Mouse (Mus musculus): ENCODE data around the gene Atxn7l3.

Gene Atxn7l3

DNA sequence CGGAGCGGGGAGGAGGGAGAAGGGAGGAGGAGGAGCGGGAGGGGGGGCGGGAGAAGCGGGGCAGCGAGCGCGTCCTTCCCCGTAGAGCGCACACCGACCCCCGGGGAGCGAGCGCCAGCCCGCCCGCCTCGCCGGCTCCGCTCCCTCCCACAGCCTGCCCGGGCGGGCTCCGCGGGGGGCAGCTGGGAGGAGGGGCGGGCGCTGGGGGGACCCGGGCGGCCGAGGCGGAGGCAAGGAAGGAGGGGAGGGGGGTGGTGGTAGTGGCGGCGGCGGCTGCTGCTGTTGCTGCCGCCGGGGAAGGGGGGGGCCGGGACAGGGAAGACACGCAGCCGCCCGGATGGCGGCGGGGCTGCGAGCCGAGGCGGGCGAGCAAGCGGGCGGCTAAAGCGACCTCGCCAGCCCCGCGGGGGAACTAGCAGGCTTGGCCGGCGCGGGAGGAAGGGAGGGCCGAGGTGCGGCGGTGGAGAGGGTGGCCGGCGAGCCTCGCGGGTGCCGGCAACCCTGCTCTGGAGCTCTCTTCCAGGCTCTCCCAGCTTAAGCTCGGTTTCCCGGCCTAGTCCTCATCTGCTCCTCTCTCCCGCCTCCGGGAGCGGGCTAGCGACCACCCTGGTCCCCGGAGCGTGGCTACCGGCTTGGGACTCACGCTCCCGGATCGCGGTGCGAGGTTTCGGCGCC is 21.6 kb upstream of the Atxn7l3 start:
- DNase-seq, result peak; percentile 85

DNA sequence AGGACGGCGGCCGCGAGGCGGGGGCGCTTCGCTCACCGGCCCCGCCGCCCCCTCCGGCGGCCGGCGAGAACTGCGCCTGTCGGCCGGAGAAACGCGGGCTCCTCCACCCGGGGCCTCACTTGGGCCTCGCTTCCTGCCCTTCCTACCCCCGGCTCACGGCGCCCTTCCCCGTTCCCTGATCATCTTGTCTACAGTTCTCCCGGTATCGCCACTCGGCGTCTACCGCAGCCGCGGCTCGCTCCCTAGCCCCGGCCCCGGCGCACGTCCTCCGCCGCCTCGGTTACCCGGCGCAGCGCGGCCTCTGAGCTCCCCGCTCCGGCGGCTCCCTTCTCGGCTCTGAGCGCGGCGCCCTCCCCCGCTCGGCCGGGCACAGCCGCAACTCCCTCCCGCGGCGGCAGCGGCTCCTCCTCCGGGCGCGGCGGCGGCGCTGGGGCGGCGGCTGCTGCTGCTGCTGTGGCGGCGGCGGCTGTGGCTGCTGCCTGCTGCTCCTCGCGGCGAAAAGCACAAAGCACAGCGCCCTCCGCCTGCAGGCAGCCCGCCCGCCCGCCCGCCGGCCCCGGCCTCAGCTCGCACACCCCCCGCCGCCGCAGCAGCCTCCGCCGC is 21.0 kb upstream of the Atxn7l3 start:
- no peak for DNase-seq

- peak; percentile 93 for DNase-seq
These were observed 20.3 kb upstream of the Atxn7l3 start for GRCm38 (mm10) chr11:102316572-102317297.

- peak; percentile 33 for DNase-seq
These were observed 19.5 kb upstream of the Atxn7l3 start for GRCm38 (mm10) chr11:102315690-102316571.

GRCm38 (mm10) chr11:102314321-102314720 is 17.9 kb upstream of the Atxn7l3 start:
- DNase-seq, result no peak

DNA sequence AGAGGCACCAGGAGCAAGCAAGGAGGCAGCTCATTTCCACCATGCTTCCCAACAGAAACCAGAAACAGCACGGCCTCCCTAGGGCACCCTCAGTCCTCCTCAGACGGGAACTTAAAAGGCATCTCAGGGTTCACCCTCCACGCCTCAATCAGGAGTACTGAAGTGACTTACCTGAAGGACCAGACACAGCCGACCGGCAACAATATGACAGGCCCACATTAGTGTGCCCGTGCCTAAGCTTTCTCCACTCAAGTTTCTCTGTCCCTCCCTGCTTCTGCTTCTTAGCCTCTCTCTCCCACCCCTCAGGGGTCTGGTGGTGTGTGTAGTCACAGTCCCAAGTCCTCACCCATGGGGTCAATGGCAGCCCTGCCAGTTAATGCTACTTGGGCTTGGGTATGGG is 16.2 kb upstream of the Atxn7l3 start:
- DNase-seq, result no peak

DNA sequence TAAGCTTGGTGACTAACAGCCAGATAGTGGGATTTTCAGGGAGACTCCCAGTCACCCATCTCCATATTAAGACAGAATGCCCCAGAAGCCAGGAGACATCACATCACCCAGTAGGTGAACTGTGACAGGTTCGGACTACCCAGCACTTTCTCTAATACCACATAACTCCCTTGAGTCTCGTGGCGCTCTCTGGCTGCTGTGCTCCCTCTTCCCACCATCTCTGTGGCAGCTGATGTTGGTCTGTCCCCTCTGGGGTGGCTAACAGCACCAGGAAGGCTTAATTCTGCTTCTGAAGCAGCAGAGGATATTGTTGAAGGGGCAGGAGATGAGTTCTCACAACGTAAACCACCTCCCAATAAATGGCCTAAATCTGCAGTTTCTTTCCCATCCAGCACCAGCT is 15.5 kb upstream of the Atxn7l3 start:
- no peak for DNase-seq

- no peak for DNase-seq
These were observed 14.6 kb upstream of the Atxn7l3 start for GRCm38 (mm10) chr11:102310768-102311695.

- DNase-seq, result no peak
These were observed 13.6 kb upstream of the Atxn7l3 start for GRCm38 (mm10) chr11:102309821-102310617.

GRCm38 (mm10) chr11:102308979-102309378 is 12.5 kb upstream of the Atxn7l3 start:
- DNase-seq, result peak; percentile 97

- DNase-seq, result no peak
These were observed 11.7 kb upstream of the Atxn7l3 start for GRCm38 (mm10) chr11:102308104-102308503.

DNA sequence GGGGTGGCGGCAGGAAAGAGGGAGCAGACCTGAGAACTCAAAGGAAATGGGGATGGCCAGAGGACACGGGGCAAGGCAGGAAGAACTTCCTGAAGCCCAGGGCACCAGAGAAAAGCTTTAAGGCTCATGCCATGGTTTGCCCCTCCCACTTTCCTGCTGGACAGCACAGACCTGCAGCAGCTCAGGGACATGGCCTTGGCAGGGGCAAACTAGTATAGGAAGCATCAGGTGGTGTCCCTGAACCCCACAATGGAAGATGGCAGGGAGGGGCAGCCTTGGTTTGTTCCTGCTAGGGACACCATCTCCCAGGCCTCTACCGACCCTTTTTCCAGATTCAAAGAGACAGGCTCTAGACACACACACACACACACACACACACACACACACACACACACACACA is 8.9 kb upstream of the Atxn7l3 start:
- no peak for DNase-seq

DNA sequence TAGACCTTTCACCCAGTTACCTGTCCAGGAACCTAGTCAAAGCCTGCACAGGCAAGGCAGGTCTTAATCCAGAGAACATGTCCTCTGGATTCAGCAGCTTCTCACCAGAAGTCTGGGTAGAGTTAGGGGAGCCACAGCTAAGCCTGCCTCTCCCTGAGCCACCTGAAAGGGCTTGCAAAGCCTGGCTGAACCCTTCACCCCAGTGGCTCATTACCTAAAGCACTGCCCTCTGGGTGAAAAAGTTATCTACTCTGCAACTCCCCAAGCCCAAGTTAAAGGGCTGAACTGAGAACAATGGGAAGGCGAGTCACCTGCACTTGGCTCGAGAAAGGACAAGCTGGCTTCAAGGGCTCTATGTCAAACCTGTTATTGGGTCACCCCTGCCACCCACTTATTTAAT is 7.7 kb upstream of the Atxn7l3 start:
- no peak for DNase-seq

DNA sequence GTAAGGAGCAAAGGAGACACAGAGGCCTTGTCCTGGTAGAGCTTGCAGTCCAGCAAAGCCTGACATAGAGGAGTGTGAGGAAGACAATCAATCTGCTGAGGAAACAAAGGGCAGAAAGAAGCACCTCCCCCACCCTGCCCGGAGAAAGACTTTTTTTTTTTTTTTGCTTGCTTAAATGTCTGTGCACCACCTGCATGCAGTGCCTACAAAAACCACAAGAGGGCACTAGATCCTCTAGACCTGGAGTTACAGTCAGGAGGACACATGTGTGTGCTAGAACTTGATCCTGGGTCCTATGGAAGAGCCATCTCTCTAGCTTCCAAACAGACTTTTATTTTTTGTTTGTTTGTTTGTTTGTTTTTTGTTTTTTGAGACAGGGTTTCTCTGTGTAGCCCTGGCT is 3.4 kb upstream of the Atxn7l3 start:
- DNase-seq, result peak; percentile 83

GRCm38 (mm10) chr11:102297577-102298556 is 1.4 kb upstream of the Atxn7l3 start:
- no peak for DNase-seq

DNA sequence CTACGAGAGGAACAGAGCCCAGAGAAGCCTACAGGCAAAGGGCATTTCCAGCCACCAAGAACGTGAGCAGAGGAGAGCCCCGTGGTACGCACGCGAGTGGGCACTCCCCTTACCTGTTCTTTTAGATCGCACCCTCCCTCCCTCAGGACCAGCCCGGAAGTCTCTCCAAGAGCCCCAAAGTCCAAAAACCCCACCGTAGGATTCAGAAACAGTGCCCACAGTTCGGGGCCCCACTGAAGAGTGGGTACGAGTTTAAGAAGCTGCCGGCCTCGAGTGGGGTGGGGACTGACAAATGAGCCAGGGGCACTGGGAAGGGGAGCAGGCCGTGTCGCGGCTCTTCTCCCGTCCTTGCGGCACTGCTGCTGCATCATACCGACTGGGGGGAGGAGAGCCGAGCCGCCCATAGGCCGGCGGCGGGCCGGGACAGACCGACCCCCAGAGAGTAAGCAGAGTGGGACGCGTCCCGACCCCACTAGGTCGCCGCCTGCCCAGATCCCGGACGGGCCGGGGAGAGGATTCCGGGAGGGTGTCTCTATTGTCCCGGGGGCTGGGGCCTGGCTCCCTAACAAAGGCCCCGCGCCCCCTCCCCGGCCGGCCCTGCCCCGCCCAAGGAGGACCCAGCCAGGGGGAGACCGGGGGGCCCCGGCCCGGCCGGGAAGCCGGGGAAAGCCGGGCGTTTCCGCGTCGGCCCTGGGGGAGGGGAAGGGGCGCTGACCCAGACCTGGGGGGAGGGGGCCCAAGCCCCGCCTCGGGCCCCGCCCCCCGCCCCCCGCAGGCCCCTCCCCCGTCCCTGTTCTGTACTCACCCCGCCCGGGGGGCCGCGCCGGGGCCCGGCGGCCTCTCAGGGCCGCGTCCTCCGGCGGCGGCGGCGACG is 596 bp downstream of the Atxn7l3 start:
- peak; percentile 76 for DNase-seq

- DNase-seq, result peak; percentile 79
These were observed 1.4 kb downstream of the Atxn7l3 start for GRCm38 (mm10) chr11:102294887-102295597.

- DNase-seq, result no peak
These were observed 2.0 kb downstream of the Atxn7l3 start for GRCm38 (mm10) chr11:102294416-102294815.
